Mouse (Mus musculus): ENCODE results near the gene Gm45711. TPM values are rescaled to one million over a fixed set of nuclear protein-coding genes. Genes with fewer than 3 reads are reported as not detected.

Gene Gm45711
- 29.6 TPM for polyA plus RNA-seq (2014; fragmentation: Illumina TruSeq; extraction: RNeasy Lipid Tissue Mini Kit (QIAGEN cat#74804); ENCODE audit: low read depth, low replicate concordance)

DNA sequence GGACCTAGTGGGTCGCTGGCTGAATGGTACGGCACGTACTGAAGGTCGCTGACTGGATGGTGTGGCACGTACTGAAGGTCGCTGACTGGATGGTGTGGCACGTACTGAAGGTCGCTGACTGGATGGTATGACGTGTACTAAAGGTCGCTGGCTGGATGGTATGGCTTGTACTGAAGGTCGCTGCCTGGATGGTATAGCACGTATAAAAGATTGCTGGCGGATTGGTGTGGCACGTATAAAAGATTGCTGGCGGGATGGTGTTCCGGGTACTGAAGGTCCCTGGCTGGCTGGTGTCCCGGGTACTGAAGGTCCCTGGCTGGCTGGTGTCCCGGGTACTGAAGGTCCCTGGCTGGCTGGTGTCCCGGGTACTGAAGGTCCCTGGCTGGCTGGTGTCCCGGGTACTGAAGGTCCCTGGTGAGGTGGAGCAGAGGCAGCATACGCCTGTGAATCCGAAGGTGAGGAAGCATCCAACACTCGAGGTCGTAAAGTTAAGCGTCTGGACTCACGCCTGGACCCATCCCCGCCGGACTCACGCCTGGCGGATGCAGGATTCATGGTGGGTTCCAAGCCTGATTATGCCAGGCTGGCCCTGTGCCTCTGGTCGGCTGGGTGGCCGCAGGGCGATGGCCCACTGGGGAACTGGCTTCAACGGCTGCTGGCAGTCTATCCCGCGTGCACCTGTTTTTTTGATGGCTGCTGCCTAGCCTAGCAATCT is at the start of gene Gm45711, which contains the start of gene Cmtm1:
Gm45711 (minus strand) TSS at position 641 of the 715 bp plus-strand sequence.
Cmtm1 (minus strand) TSS at position 705 of the 715 bp plus-strand sequence.

GRCm38 (mm10) chr8:104339229-104339982 is 29.5 kb upstream of the Gm45711 start, which contains the start of gene Cmtm3:
Gene Cmtm3 (plus strand): TSS chr8:104339410.

DNA sequence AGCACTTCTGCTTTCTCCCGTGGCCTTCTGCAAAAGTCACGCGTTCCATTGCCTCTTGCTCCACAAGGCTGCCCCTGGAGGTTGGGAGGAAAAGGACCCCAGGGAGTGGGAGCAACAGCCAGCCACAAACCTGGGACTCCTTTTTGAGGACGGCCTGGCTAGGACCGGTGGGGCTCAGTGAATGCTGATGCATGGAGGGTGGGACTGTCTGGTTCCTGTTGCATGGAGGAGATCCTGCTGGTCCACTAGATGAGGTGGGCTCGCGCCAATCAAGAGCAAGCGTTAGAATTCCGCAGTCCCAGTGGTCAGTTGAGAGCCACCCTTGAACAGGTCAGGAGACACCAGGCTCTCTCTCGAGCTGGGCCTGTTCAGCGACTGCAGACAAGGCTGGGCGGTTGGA is 12.0 kb upstream of the Gm45711 start, which contains the start of gene Cmtm2b:
Cmtm2b (plus strand) TSS at position 301 of the 400 bp plus-strand sequence.

DNA sequence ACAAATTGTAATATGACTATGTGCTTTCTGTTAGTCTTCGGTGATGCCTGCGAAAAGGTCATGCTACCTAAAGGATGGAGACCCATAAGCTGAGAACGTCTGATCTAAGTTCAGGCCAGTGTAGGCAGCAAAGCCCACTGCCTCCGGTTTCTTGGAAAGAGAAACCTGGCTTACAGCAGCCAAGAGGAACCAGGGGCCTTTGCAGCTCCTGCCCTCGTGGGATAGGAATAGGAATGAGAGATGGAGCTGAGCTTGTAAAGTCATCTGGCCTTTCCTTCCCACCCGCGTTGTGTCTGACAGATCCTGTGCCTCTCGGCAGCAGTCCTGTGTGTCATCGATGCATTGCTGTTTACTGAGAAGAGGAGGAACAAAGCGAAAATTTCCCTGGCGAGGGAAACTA is 11.4 kb upstream of the Gm45711 start, which contains the start of gene Gm11020:
Gm11020 (plus strand) TSS at position 301 of the 400 bp plus-strand sequence.

GRCm38 (mm10) chr8:104293081-104293480 is 16.8 kb downstream of the Gm45711 start, which contains the start of gene Cmtm2a:
Gene Cmtm2a (minus strand): TSS chr8:104293181.

GRCm38 (mm10) chr8:104250439-104251367 is 59.2 kb downstream of the Gm45711 start, which contains the start of gene Cklf:
Gene Cklf (plus strand): TSS chr8:104250861.

DNA sequence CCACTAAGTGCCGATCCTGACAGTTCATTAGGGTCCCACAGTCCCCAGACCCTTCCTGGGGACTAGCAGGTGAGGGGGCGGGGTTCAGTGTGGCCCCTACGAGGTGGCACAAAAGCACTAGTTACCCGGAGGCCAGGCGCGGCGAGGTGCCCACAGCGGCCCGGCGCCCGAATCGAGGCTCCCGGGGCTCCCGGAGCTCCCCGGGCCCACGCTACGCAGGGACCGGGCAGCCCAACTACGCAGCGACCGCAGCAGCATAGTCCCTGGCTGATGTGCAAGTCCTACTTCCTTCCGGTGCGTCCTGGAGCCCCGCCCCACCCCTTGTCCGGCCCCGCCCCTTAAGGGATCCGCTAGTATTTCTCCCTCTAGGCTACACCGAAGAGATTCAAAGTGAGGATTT is 61.6 kb downstream of the Gm45711 start, which contains the start of gene Tk2:
Tk2 (minus strand) TSS at position 283 of the 400 bp plus-strand sequence.

Other genes with a start within 250 kb of the Gm45711 start
- 1.2 TPM for gene Cdh5, start 208.5 kb downstream of the Gm45711 start, polyA plus RNA-seq (2014; fragmentation: Illumina TruSeq; extraction: RNeasy Lipid Tissue Mini Kit (QIAGEN cat#74804); ENCODE audit: low read depth, low replicate concordance)
- gene Bean1, start 139.6 kb downstream of the Gm45711 start, polyA plus RNA-seq (2014; fragmentation: Illumina TruSeq; extraction: RNeasy Lipid Tissue Mini Kit (QIAGEN cat#74804); ENCODE audit: low read depth, low replicate concordance) = 3.5 TPM
- 8.8 TPM for gene Tk2, start 61.5 kb downstream of the Gm45711 start, polyA plus RNA-seq (2014; fragmentation: Illumina TruSeq; extraction: RNeasy Lipid Tissue Mini Kit (QIAGEN cat#74804); ENCODE audit: low read depth, low replicate concordance)
- gene Cklf, start 59.2 kb downstream of the Gm45711 start, polyA plus RNA-seq (2014; fragmentation: Illumina TruSeq; extraction: RNeasy Lipid Tissue Mini Kit (QIAGEN cat#74804); ENCODE audit: low read depth, low replicate concordance) = 279 TPM
- 2,269 TPM for gene Cmtm2a, start 16.9 kb downstream of the Gm45711 start, polyA plus RNA-seq (2014; fragmentation: Illumina TruSeq; extraction: RNeasy Lipid Tissue Mini Kit (QIAGEN cat#74804); ENCODE audit: low read depth, low replicate concordance)
- gene Cmtm1, start 64 bp upstream of the Gm45711 start, polyA plus RNA-seq (2014; fragmentation: Illumina TruSeq; extraction: RNeasy Lipid Tissue Mini Kit (QIAGEN cat#74804); ENCODE audit: low read depth, low replicate concordance) = 0.92 TPM
- gene Gm11020, start 11.5 kb upstream of the Gm45711 start, polyA plus RNA-seq (2014; fragmentation: Illumina TruSeq; extraction: RNeasy Lipid Tissue Mini Kit (QIAGEN cat#74804); ENCODE audit: low read depth, low replicate concordance) = not detected
- 1,284 TPM for gene Cmtm2b, start 12.1 kb upstream of the Gm45711 start, polyA plus RNA-seq (2014; fragmentation: Illumina TruSeq; extraction: RNeasy Lipid Tissue Mini Kit (QIAGEN cat#74804); ENCODE audit: low read depth, low replicate concordance)
- 4.6 TPM for gene Cmtm3, start 29.3 kb upstream of the Gm45711 start, polyA plus RNA-seq (2014; fragmentation: Illumina TruSeq; extraction: RNeasy Lipid Tissue Mini Kit (QIAGEN cat#74804); ENCODE audit: low read depth, low replicate concordance)
- gene Cmtm4, start 85.7 kb upstream of the Gm45711 start, polyA plus RNA-seq (2014; fragmentation: Illumina TruSeq; extraction: RNeasy Lipid Tissue Mini Kit (QIAGEN cat#74804); ENCODE audit: low read depth, low replicate concordance) = 2.7 TPM
- gene Dync1li2, start 133.0 kb upstream of the Gm45711 start, polyA plus RNA-seq (2014; fragmentation: Illumina TruSeq; extraction: RNeasy Lipid Tissue Mini Kit (QIAGEN cat#74804); ENCODE audit: low read depth, low replicate concordance) = 146 TPM
- 65.7 TPM for gene Terb1, start 199.8 kb upstream of the Gm45711 start, polyA plus RNA-seq (2014; fragmentation: Illumina TruSeq; extraction: RNeasy Lipid Tissue Mini Kit (QIAGEN cat#74804); ENCODE audit: low read depth, low replicate concordance)
- 267 TPM for gene Nae1, start 224.6 kb upstream of the Gm45711 start, polyA plus RNA-seq (2014; fragmentation: Illumina TruSeq; extraction: RNeasy Lipid Tissue Mini Kit (QIAGEN cat#74804); ENCODE audit: low read depth, low replicate concordance)
- gene Car7, start 224.6 kb upstream of the Gm45711 start, polyA plus RNA-seq (2014; fragmentation: Illumina TruSeq; extraction: RNeasy Lipid Tissue Mini Kit (QIAGEN cat#74804); ENCODE audit: low read depth, low replicate concordance) = 0.28 TPM